Mouse (Mus musculus) embryonic facial prominence, embryonic 13.5 days (tissue): ENCODE measurements at regions not wholly inside any gene's neighbourhood (a gene's known extent, or its start where the extent isn't known, plus 50 kb on each side); places are given as distances from the start of the nearest gene placed in this dataset.

Experiments used
- ATAC-seq: fragments of 200-750 bp; cut with Nextera tagmentation; 2 replicates; pipeline ENCODE4 v1.8.0; 2017; ENCODE audit warnings: low read depth; ENCODE audit not compliant: insufficient number of reproducible peaks, insufficient read depth, low FRiP score, low TSS enrichment
- H3K27ac ChIP-seq: fragments of 300-500 bp; sonication (generic); 2 replicates; pipeline ENCODE4 v1.5.1; 2015; ENCODE audit warnings: moderate library complexity, mild to moderate bottlenecking, inconsistent platforms
- H3K27me3 ChIP-seq: fragments of 300-500 bp; sonication (generic); 2 replicates; pipeline ENCODE4 v1.6.1; 2015; ENCODE audit warnings: mild to moderate bottlenecking, inconsistent platforms
- H3K36me3 ChIP-seq: fragments of 300-500 bp; sonication (generic); 2 replicates; pipeline ENCODE4 v1.6.1; 2015; ENCODE audit warnings: mild to moderate bottlenecking, inconsistent platforms
- H3K4me1 ChIP-seq: fragments of 300-500 bp; sonication (generic); 2 replicates; pipeline ENCODE4 v1.6.1; 2015; ENCODE audit warnings: inconsistent platforms
- H3K4me2 ChIP-seq: fragments of 300-500 bp; sonication (generic); 2 replicates; pipeline ENCODE4 v1.6.1; 2015; ENCODE audit warnings: moderate library complexity, mild to moderate bottlenecking, inconsistent platforms
- H3K4me3 ChIP-seq: fragments of 300-500 bp; sonication (generic); 2 replicates; pipeline ENCODE4 v1.5.1; 2015; ENCODE audit warnings: mild to moderate bottlenecking, inconsistent platforms
- H3K9ac ChIP-seq: fragments of 300-500 bp; sonication (generic); 2 replicates; pipeline ENCODE4 v1.6.1; 2015; ENCODE audit warnings: mild to moderate bottlenecking, inconsistent platforms
- H3K9me3 ChIP-seq: fragments of 300-500 bp; sonication (generic); 2 replicates; pipeline ENCODE4 v1.6.1; 2016; ENCODE audit warnings: inconsistent platforms
- WGBS: fragments of 180-500 bp; shearing (Covaris S2); methylation state at CpG from one replicate; pipeline ENCODE4 v1.1.7; 2015; ENCODE audit warnings: mixed read lengths; 5-methylcytosine and 5-hydroxymethylcytosine counted together

DNA sequence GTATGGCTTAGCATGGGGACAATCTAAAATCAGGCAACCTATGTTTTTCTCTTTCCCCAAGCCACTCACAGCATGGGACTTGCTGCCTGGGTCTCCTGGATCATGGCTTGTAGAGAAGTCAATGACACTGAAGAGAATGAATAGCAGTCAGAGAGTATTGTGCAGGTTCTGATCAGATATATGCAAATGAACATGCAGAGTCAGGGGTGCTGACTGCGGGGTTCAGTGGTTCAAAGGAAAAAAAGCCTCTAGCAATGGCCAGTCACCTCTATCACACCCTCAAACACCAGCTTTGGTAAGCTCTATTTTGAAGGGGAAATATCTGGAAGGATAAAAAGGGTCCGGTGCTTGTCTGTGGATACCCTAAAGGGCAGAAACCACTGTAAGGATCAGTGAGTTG is 237.9 kb upstream of the Trib2 start:
- no peak for ATAC-seq
- no peak overlapping the region for H3K4me2 ChIP-seq
- no peak overlapping the region for H3K9ac ChIP-seq
- no peaks in the 10 kb centered on the region for H3K27me3 ChIP-seq
- no peak overlapping the region for H3K4me3 ChIP-seq
- H3K27ac ChIP-seq = no peak overlapping the region
- peaks cover 11% of the 10 kb centered on the region for H3K4me1 ChIP-seq
- H3K9me3 ChIP-seq = no peaks in the 10 kb centered on the region
- H3K36me3 ChIP-seq = no peaks in the 10 kb centered on the region
- 84% methylated on average over 2 of the region's 2 CpGs for WGBS

DNA sequence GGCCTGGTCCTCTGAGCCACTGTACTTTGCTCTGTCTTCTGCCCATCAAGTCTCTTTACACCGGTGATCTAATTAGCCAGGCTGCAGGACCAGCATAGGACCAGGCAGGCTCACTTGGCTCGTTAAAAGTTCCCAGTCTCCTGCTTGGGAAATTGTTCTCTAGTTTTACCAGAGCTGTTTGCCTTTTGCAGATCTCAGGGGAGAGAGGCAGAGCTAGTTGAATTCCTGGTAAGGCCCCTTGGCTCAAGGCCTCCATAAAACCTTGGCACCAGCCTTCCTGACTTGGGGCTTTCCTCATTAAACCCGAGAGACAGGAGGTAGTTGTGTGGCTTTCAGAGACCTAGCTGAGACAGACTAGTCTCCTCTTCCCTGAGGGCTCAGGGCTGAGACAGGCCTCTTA is 237.0 kb upstream of the Trib2 start:
- 61% methylated on average over 3 of the region's 3 CpGs for WGBS
- H3K9me3 ChIP-seq = no peaks in the 10 kb centered on the region
- H3K27me3 ChIP-seq = no peaks in the 10 kb centered on the region
- no peak overlapping the region for H3K27ac ChIP-seq
- peaks cover 11% of the 10 kb centered on the region for H3K4me1 ChIP-seq
- no peak for ATAC-seq
- H3K4me2 ChIP-seq = no peak overlapping the region
- no peaks in the 10 kb centered on the region for H3K36me3 ChIP-seq
- no peak overlapping the region for H3K9ac ChIP-seq
- H3K4me3 ChIP-seq = no peak overlapping the region

GRCm38 (mm10) chr12:16052998-16053397 is 236.3 kb upstream of the Trib2 start:
- Histone ChIP-seq H3K36me3 (no peaks in the 10 kb centered on the region), H3K4me3 (no peak overlapping the region), H3K4me1 (peaks cover 11% of the 10 kb centered on the region), H3K27me3 (no peaks in the 10 kb centered on the region), H3K27ac (no peak overlapping the region), H3K9ac (no peak overlapping the region), H3K4me2 (no peak overlapping the region), H3K9me3 (no peaks in the 10 kb centered on the region)
- no peak for ATAC-seq
- 76% methylated on average over 1 of the region's 1 CpGs for WGBS

GRCm38 (mm10) chr12:16052353-16052752 is 235.6 kb upstream of the Trib2 start:
- no peak overlapping the region for H3K27ac ChIP-seq
- no peak for ATAC-seq
- H3K4me2 ChIP-seq = no peak overlapping the region
- WGBS = 37% methylated on average over 3 of the region's 3 CpGs
- no peaks in the 10 kb centered on the region for H3K36me3 ChIP-seq
- no peaks in the 10 kb centered on the region for H3K9me3 ChIP-seq
- no peaks in the 10 kb centered on the region for H3K27me3 ChIP-seq
- no peak overlapping the region for H3K9ac ChIP-seq
- H3K4me3 ChIP-seq = no peak overlapping the region
- H3K4me1 ChIP-seq = peaks cover 11% of the 10 kb centered on the region

GRCm38 (mm10) chr12:16051439-16051838 is 234.7 kb upstream of the Trib2 start:
- ATAC-seq = no peak

DNA sequence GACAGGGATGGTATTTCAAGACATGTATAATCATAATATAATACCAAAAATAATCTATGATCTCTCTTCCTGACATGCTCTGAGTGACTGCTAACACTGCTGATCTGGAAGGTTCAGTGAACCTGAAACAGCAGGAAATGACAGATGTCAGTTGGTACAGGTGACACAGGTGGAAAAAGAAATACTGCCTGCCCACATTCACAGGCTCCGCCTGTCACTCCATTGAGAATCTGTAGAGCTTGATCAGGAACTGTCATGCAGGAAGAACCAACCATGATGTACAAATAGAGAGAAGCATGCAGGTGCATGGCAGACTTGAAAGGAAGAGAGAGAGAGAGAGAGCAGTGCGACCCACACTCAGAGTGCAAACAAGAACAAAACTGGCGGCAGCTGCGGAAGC is 232.8 kb upstream of the Trib2 start:
- H3K36me3 ChIP-seq = no peaks in the 10 kb centered on the region
- H3K9me3 ChIP-seq = no peaks in the 10 kb centered on the region
- no peak overlapping the region for H3K4me3 ChIP-seq
- no peak for ATAC-seq
- WGBS = 83% methylated on average over 4 of the region's 4 CpGs
- no peak overlapping the region for H3K9ac ChIP-seq
- H3K27me3 ChIP-seq = no peaks in the 10 kb centered on the region
- no peak overlapping the region for H3K27ac ChIP-seq
- H3K4me1 ChIP-seq = peaks cover 22% of the 10 kb centered on the region
- no peak overlapping the region for H3K4me2 ChIP-seq

More at GRCm38 (mm10) chr12:16051439-16051838, 234.7 kb upstream of the Trib2 start:
- H3K4me3 ChIP-seq = no peak overlapping the region
- H3K4me2 ChIP-seq = no peak overlapping the region
- H3K9ac ChIP-seq = no peak overlapping the region
- no peaks in the 10 kb centered on the region for H3K36me3 ChIP-seq
- H3K27me3 ChIP-seq = no peaks in the 10 kb centered on the region
- no peaks in the 10 kb centered on the region for H3K9me3 ChIP-seq
- H3K4me1 ChIP-seq = peaks cover 16% of the 10 kb centered on the region
- WGBS = 85% methylated on average over 2 of the region's 2 CpGs
- H3K27ac ChIP-seq = no peak overlapping the region

DNA sequence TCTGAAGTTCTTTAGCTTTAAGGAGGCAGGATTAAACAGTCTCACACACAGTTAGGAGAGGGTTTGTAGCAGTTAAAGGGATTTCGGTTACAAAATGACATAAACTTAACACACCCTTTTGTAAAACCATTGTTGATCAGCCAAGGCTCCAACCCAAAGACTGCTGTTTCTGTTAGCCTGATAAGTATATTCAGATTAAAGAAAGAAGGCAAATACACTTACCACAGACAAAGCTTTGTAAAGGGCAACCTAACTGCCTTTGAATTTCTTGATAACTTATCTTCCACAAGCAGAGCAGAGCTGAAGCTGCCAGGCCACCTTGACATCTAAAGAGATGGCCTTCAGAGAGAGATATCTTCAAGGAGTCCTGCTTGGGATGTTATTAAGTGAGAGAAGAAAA is 229.9 kb upstream of the Trib2 start:
- no peak overlapping the region for H3K4me2 ChIP-seq
- peak overlapping the region; percentile 64 for H3K27ac ChIP-seq
- peaks cover 11% of the 10 kb centered on the region for H3K4me1 ChIP-seq
- ATAC-seq = no peak
- no peaks in the 10 kb centered on the region for H3K27me3 ChIP-seq
- no peaks in the 10 kb centered on the region for H3K36me3 ChIP-seq
- 56% methylated on average over 1 of the region's 1 CpGs for WGBS
- H3K9ac ChIP-seq = no peak overlapping the region
- H3K4me3 ChIP-seq = no peak overlapping the region
- no peaks in the 10 kb centered on the region for H3K9me3 ChIP-seq

- Histone ChIP-seq H3K4me1 (peaks cover 11% of the 10 kb centered on the region), H3K9ac (no peak overlapping the region), H3K9me3 (no peaks in the 10 kb centered on the region), H3K27me3 (no peaks in the 10 kb centered on the region), H3K4me3 (no peak overlapping the region), H3K27ac (no peak overlapping the region), H3K4me2 (no peak overlapping the region), H3K36me3 (no peaks in the 10 kb centered on the region)
- ATAC-seq = 0 out of 2 replicates have a peak, but pooled peaks have one; percentile 20
- WGBS = 28% methylated on average over 5 of the region's 5 CpGs
These were observed 229.2 kb upstream of the Trib2 start for GRCm38 (mm10) chr12:16045791-16046494.

- peaks cover 11% of the 10 kb centered on the region for H3K4me1 ChIP-seq
- H3K9ac ChIP-seq = no peak overlapping the region
- H3K27ac ChIP-seq = no peak overlapping the region
- no peaks in the 10 kb centered on the region for H3K27me3 ChIP-seq
- H3K4me2 ChIP-seq = no peak overlapping the region
- H3K4me3 ChIP-seq = no peak overlapping the region
- WGBS = 87% methylated on average over 8 of the region's 8 CpGs
- no peak for ATAC-seq
- H3K36me3 ChIP-seq = no peaks in the 10 kb centered on the region
- no peaks in the 10 kb centered on the region for H3K9me3 ChIP-seq
These were observed 226.9 kb upstream of the Trib2 start for GRCm38 (mm10) chr12:16043466-16044214.

DNA sequence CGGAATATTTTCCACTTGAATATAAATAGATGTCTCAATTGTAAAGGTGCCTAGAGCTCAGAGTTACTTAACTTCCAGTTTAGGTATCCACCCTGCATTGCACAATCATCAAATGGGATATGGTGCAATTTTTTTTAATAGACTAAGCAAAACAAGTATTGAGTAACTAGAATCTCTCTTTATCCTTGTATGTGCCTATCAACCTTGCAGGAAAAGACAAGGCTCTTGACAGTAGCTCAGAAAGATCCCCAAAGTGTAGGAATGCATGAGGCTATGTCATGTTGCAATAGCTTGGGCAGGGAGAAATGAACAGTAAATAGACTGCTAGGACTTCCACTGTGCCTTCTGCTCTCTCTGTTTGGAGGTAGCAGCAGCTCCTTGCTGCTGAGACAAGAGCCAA is 225.6 kb upstream of the Trib2 start:
- no peaks in the 10 kb centered on the region for H3K36me3 ChIP-seq
- no peaks in the 10 kb centered on the region for H3K9me3 ChIP-seq
- WGBS = 85% methylated on average over 1 of the region's 1 CpGs

GRCm38 (mm10) chr12:16041129-16041528 is 224.4 kb upstream of the Trib2 start:
- Histone ChIP-seq H3K9me3 (no peaks in the 10 kb centered on the region), H3K4me2 (no peak overlapping the region), H3K27me3 (no peaks in the 10 kb centered on the region), H3K9ac (no peak overlapping the region), H3K27ac (no peak overlapping the region), H3K4me3 (no peak overlapping the region), H3K36me3 (no peaks in the 10 kb centered on the region), H3K4me1 (peaks cover 3% of the 10 kb centered on the region)
- no peak for ATAC-seq
- WGBS = 41% methylated on average over 4 of the region's 4 CpGs

More for the DNA sequence above, 225.6 kb upstream of the Trib2 start:
- H3K4me2 ChIP-seq = no peak overlapping the region
- no peaks in the 10 kb centered on the region for H3K27me3 ChIP-seq
- H3K4me3 ChIP-seq = no peak overlapping the region
- H3K9ac ChIP-seq = no peak overlapping the region
- ATAC-seq = no peak
- no peak overlapping the region for H3K27ac ChIP-seq
- peaks cover 11% of the 10 kb centered on the region for H3K4me1 ChIP-seq

DNA sequence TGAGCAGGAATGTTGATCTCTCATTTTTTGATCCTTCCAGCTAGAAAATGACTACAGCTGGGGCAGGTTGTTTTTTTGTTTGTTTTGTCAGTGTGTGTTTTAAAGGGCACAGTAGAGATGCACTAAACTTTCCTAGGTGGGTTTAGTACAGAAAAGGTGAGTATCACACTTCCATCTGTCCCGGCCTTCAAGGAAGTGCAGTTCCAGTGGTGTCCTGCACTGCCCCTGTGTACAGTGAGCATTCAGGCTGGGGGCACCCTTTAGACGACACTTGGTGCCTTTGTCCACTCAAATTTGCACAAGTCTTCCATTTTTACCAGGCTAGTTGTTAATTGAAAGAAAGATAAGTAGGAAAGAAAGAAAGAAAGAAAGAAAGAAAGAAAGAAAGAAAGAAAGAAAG is 218.8 kb upstream of the Trib2 start:
- no peak for ATAC-seq
- Histone ChIP-seq H3K9ac (no peak overlapping the region), H3K27ac (no peak overlapping the region), H3K4me2 (no peak overlapping the region), H3K27me3 (no peaks in the 10 kb centered on the region), H3K36me3 (no peaks in the 10 kb centered on the region), H3K9me3 (no peaks in the 10 kb centered on the region), H3K4me3 (no peak overlapping the region), H3K4me1 (no peaks in the 10 kb centered on the region)
- 48% methylated on average over 2 of the region's 2 CpGs for WGBS
